Mouse (Mus musculus) embryonic facial prominence, embryonic 13.5 days (tissue): ENCODE measurements around the gene Camk2n2. TPM values are rescaled to one million over a fixed set of nuclear protein-coding genes. Genes with fewer than 3 reads are reported as not detected.

ENCODE experiments used
- ATAC-seq: fragments of 200-750 bp; cut with Nextera tagmentation; 2 replicates; pipeline ENCODE4 v1.8.0; 2017; ENCODE audit warnings: low read depth; ENCODE audit not compliant: insufficient number of reproducible peaks, insufficient read depth, low FRiP score, low TSS enrichment
- H3K27ac ChIP-seq: fragments of 300-500 bp; sonication (generic); 2 replicates; pipeline ENCODE4 v1.5.1; 2015; ENCODE audit warnings: moderate library complexity, mild to moderate bottlenecking, inconsistent platforms
- H3K27me3 ChIP-seq: fragments of 300-500 bp; sonication (generic); 2 replicates; pipeline ENCODE4 v1.6.1; 2015; ENCODE audit warnings: mild to moderate bottlenecking, inconsistent platforms
- H3K36me3 ChIP-seq: fragments of 300-500 bp; sonication (generic); 2 replicates; pipeline ENCODE4 v1.6.1; 2015; ENCODE audit warnings: mild to moderate bottlenecking, inconsistent platforms
- H3K4me1 ChIP-seq: fragments of 300-500 bp; sonication (generic); 2 replicates; pipeline ENCODE4 v1.6.1; 2015; ENCODE audit warnings: inconsistent platforms
- H3K4me2 ChIP-seq: fragments of 300-500 bp; sonication (generic); 2 replicates; pipeline ENCODE4 v1.6.1; 2015; ENCODE audit warnings: moderate library complexity, mild to moderate bottlenecking, inconsistent platforms
- H3K4me3 ChIP-seq: fragments of 300-500 bp; sonication (generic); 2 replicates; pipeline ENCODE4 v1.5.1; 2015; ENCODE audit warnings: mild to moderate bottlenecking, inconsistent platforms
- H3K9ac ChIP-seq: fragments of 300-500 bp; sonication (generic); 2 replicates; pipeline ENCODE4 v1.6.1; 2015; ENCODE audit warnings: mild to moderate bottlenecking, inconsistent platforms
- H3K9me3 ChIP-seq: fragments of 300-500 bp; sonication (generic); 2 replicates; pipeline ENCODE4 v1.6.1; 2016; ENCODE audit warnings: inconsistent platforms
- WGBS: fragments of 180-500 bp; shearing (Covaris S2); methylation state at CpG from one replicate; pipeline ENCODE4 v1.1.7; 2015; ENCODE audit warnings: mixed read lengths; 5-methylcytosine and 5-hydroxymethylcytosine counted together
- polyA plus RNA-seq: library from polyadenylated mRNA; unstranded; fragments of >200 nt; fragmentation: Nextera tagmentation; extraction: Ambion mirVana; gene quantifications from 2 replicates; pipeline ENCODE4 v1.2.1, GENCODE M21; 2015

The Camk2n2 gene
- polyA plus RNA-seq, 1 experiment from 2014 or later = 1.5 TPM

DNA sequence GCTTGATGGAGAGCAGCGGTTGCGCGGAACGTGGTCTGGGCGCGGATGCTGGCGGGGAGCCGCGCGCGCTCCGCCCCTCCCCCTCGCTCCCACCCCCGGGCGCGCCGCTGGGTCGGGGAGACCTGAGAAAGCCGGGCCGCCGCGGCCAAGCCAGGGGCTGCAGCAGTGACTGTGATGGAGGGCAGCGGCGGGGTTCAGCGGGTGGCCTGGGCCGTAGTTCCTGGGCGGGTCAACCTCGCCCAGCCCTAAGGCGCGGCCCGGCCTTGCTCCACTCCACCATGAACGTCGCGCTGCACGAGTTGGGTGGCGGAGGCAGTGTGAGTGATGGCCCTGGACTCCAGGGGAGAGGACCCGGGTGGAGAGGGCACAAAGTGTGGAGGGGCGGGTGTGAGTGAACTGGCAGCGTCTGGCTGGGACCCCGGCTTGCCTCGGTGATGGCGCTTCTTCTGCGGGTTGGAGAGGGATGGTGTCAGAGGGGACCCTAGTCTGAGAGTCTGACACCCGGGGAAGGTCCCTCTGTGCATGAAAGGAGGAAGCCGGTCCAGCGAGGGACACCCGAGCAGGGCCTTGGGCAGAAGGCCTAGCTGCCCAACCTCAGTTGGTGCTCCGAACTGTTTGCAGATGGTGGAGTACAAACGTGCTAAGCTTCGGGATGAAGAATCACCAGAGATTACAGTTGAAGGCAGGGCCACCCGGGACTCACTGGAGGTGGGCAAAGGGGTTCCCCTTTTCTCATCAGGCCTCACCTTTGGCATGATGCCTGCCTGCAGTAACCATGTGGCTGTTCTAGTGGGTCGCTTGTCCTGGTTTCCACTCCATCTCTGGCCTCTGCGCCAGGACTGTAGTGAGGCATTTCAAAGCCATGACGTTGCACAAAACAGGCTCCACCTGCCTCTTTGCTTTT, 8.9 kb upstream of the Camk2n2 start, which contains the start of gene Ece2:
TSS of gene Ece2 (plus strand) at position 98 of the 904 bp plus-strand sequence.
- Histone ChIP-seq H3K4me3 (peak within 1 kb of the TSS; percentile 64), H3K36me3 (no peaks in the 10 kb centered on the region), H3K27me3 (peaks cover 27% of the 10 kb centered on the region), H3K9me3 (no peaks in the 10 kb centered on the region), H3K27ac (0 out of 2 replicates have a peak within 1 kb of the TSS, but pooled peaks have one; percentile 13), H3K9ac (peak within 1 kb of the TSS; percentile 85), H3K4me1 (peaks cover 10% of the 10 kb centered on the region), H3K4me2 (peak within 1 kb of the TSS; percentile 92)
- 7% methylated on average over 53 of the region's 54 CpGs for WGBS
- peak; percentile 32; the same call in 1 of the 2 replicates for ATAC-seq

DNA sequence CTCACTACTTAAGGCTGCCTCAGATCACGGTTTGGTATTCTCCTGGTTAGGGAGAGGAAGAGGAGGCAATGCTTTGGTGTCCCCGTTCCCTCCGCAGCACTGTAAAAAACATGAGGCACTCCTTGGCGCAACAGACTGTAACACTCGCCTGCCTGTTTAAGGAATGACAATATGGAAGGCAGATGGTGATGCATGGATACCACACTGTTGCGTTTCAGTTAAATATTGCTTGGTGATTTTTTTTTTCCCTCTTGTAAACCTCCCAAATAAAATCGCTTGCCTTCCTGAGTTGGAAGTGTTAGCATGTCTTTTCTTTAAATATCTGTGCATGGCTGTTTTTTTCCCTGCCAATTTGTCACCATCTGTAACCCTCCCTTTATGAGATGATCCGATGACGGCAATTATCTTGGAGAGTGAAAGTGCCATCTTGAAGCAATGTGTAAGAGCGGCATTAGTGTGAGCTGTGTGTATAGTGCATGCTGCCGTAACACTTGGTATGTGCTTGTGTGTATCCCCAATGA, 7.8 kb upstream of the Camk2n2 start:
- Histone ChIP-seq H3K9me3 (no peaks in the 10 kb centered on the region), H3K4me3 (no peak overlapping the region), H3K36me3 (no peaks in the 10 kb centered on the region), H3K9ac (no peak overlapping the region), H3K4me2 (peak overlapping the region; percentile 92), H3K27me3 (peaks cover 27% of the 10 kb centered on the region), H3K27ac (no peak overlapping the region), H3K4me1 (peaks cover 10% of the 10 kb centered on the region)
- ATAC-seq = no peak
- WGBS = 44% methylated on average over 11 of the region's 11 CpGs

DNA sequence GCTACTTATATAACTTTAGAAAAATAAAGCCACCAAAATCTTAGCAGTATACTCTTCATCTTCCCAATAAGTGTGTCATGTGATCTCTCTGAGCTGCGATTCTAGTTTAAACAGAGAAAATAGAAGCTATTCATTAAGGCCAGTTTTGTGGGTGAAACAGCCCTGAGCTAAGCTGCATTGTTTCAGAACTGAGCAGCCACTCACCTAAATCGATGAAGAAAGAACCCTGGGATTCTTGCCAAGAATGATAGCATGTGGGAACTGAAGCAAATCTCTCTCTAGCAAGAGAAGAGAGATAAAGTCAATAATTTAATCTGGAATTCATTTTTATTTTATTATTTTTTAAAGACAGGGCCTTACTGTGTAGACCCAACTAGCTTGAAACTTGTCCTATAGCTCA, 2.1 kb upstream of the Camk2n2 start:
- peaks cover 5% of the 10 kb centered on the region; the same call in 1 of the 2 replicates for H3K36me3 ChIP-seq
- no peak overlapping the region for H3K4me2 ChIP-seq
- H3K4me1 ChIP-seq = peaks cover 34% of the 10 kb centered on the region
- no peaks in the 10 kb centered on the region for H3K9me3 ChIP-seq
- 56% methylated on average over 2 of the region's 2 CpGs for WGBS
- ATAC-seq = no peak
- H3K27me3 ChIP-seq = peaks cover 45% of the 10 kb centered on the region
- H3K27ac ChIP-seq = no peak overlapping the region
- no peak overlapping the region for H3K9ac ChIP-seq
- no peak overlapping the region for H3K4me3 ChIP-seq

DNA sequence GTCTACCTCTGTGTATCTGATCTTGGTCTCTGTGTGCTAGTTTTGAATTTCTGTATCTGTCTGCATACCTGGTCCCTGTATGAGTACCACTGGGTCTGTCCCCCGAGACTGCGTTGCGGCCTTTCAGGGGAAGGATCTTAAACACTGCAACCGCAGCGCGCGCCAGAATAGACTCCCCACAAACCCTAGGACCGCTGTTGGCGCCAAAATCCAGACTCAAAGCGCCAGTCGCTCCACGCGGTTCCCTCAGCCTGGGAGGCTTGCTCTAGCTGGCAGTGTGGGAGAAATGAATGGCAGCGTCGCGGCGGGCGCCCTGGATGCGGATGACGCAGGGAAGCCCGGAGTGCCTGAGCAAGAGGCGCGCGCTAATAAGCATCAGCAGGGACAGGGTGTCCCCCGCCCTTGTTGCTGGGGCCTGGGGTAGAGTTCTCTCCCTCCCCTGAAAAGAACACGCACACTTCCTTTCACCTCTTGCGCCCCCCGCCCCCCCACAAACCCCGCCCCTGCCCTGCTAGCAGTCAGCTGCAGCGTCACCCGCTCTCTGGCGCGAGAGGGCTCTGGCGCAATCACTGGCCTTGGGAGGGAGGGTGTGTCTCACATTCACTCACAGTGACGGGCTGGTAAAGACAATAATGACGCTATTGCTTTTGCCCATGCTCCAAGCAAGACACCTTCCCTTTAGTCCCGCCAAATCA, 1.1 kb upstream of the Camk2n2 start:
- H3K4me1 ChIP-seq = peaks cover 34% of the 10 kb centered on the region
- under 1% methylated on average over 37 of the region's 37 CpGs for WGBS
- ATAC-seq = no peak
- H3K27ac ChIP-seq = peak overlapping the region; percentile 39
- H3K27me3 ChIP-seq = peaks cover 46% of the 10 kb centered on the region
- peak overlapping the region; percentile 73 for H3K9ac ChIP-seq
- H3K4me2 ChIP-seq = peak overlapping the region; percentile 99
- H3K36me3 ChIP-seq = peaks cover 7% of the 10 kb centered on the region; the same call in 1 of the 2 replicates
- H3K9me3 ChIP-seq = no peaks in the 10 kb centered on the region
- peak overlapping the region; percentile 70 for H3K4me3 ChIP-seq

DNA sequence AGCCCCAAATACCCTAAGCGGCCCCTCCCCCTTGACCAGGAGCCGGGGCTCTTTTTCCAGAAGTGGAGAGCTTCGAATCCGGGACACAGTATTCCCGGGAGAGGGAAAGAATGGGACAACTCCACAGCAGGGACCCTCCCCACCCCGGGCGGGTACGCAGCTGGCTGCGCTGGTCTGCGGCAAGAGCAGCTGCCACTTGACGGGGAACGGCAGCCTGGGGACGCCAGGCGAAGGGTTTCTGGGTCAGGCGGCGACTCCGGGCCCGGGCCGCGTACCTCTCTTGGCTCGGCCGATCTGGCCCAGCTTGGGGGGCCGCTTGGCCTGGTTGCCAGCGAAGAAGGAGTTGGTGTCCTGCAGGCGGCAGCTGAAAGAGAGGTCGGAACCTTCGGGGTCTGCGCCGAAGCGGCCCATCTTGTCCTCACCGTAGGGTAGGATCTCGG, 316 bp downstream of the Camk2n2 start:
- Histone ChIP-seq H3K27ac (no peak overlapping the region), H3K9me3 (no peaks in the 10 kb centered on the region), H3K4me3 (peak overlapping the region; percentile 70), H3K9ac (peak overlapping the region; percentile 73), H3K27me3 (peaks cover 46% of the 10 kb centered on the region), H3K4me1 (peaks cover 34% of the 10 kb centered on the region), H3K36me3 (peaks cover 7% of the 10 kb centered on the region; the same call in 1 of the 2 replicates), H3K4me2 (peak overlapping the region; percentile 99)
- ATAC-seq = peak; percentile 13; the same call in 1 of the 2 replicates
- 0% methylated on average over 32 of the region's 32 CpGs for WGBS

DNA sequence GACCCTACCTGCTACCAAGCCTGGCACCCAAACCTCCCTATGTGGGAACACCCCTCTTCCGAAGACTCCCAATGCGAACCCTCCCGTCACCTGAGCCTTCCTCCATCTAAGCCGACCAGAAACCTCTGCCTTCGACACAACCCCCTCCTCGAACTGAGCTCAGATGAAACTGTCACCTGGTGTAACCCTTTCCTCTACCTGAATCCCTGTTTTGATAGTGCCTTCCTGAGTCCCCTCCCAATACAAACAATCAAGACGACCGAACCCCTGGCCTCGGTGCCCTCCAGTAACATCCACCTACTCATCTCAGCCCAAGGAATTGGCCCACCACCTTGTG, 720 bp downstream of the Camk2n2 start:
- 0% methylated on average over 9 of the region's 9 CpGs for WGBS
- Histone ChIP-seq H3K27ac (no peak overlapping the region), H3K27me3 (peaks cover 46% of the 10 kb centered on the region), H3K4me3 (peak overlapping the region; percentile 70), H3K9ac (peak overlapping the region; percentile 73), H3K4me1 (peaks cover 34% of the 10 kb centered on the region), H3K4me2 (peak overlapping the region; percentile 99), H3K36me3 (peaks cover 7% of the 10 kb centered on the region; the same call in 1 of the 2 replicates), H3K9me3 (no peaks in the 10 kb centered on the region)
- ATAC-seq = no peak

DNA sequence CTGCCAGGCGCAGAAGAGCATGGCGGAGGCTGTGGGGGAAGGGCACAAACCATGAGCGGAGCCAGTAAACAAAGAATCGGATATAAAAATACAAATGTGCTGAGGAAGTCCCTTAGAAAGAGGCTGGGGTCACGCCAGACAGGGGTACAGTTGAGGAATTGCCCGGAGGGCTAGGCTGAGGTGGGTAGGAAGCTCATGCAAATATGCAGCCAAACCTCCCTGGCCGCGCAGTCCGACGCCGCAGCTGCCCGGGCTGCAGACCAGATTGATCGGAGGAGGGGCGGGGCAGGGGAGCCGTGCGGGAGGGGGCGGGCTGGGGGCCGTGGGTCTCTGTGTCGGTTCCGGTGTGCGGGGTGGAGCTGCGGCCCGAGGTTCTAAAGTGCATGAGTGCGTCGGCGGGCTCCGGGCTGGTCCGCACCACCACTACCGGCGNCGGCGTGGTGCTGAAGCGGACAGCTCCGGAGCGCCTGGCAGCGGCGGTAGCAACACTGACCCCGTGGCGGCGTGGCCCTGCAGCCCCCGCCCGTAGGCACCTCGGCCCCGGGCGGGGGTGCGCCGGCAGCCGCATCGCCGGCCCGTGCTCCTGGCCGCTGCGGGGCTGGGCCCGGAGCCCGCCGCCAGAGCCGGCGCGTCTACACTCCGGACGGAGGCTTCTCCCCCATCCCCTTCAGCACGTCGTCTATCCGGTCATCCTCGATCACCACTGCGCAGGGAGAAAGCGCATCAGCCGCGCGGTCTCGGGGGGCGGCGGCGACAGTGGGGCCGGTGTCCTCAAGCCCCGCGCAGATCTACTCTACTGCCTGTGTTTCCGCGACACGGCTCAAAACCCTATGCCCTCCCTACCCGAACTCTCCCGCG, 1.3 kb downstream of the Camk2n2 start:
- Histone ChIP-seq H3K4me3 (peak overlapping the region; percentile 70), H3K27me3 (peaks cover 46% of the 10 kb centered on the region), H3K4me1 (peaks cover 34% of the 10 kb centered on the region), H3K9ac (0 out of 2 replicates have a peak overlapping the region, but pooled peaks have one; percentile 17), H3K4me2 (peak overlapping the region; percentile 99), H3K36me3 (peaks cover 7% of the 10 kb centered on the region; the same call in 1 of the 2 replicates), H3K9me3 (no peaks in the 10 kb centered on the region), H3K27ac (no peak overlapping the region)
- WGBS = 2% methylated on average over 62 of the region's 83 CpGs
- peak; percentile 52 for ATAC-seq

DNA sequence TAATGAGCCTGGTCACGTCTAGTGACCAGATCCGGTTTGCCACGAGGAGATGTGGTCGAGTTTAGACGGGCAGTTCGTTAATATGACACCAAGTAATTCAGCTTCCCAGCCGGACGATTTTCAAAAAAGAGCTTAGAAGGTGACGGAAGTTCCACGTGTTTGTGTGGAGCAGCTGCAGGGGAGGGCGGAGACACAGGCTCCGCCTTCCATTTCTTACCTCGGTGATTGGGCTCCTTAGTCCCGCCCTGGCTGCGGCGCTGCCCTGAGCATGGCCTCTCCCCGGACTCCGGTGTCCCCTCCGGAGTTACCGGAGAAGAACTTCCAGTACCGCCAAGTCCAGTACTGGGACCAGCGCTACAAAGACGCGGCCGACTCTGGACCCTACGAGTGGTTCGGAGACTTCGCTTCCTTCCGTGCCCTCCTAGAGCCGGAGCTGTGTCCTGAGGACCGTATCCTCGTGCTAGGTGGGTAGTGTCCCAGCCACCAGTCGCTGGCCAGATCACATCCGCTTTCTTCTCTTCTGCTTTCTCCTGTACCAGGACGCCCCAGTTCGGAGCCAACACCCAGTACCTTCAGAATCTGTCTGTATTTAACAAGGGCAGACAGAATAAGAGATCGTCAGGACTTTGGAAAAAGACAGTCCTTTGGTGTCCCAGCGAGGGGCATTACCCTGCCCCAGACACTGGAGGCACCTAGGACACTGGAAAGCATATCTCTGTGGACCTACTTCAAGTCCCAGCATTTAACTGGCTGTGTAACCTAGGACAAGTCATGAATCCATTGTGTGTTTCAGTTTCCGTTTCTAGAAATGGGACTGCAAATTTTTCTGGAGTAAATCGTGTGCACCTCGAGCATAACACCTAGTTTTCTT, 9.5 kb downstream of the Camk2n2 start, which contains the start of the genes Eef1akmt4, Gm49333 and Alg3:
TSS of gene Eef1akmt4 (plus strand) at position 237 of the 871 bp plus-strand sequence.
TSS of gene Gm49333 (plus strand) at position 254 of the 871 bp plus-strand sequence.
TSS of gene Alg3 (minus strand) at position 379 of the 871 bp plus-strand sequence.
- peaks cover 17% of the 10 kb centered on the region for H3K36me3 ChIP-seq
- peaks cover 21% of the 10 kb centered on the region for H3K4me1 ChIP-seq
- H3K4me3 ChIP-seq = peak within 1 kb of the TSS; percentile 86
- H3K27ac ChIP-seq = peak within 1 kb of the TSS; percentile 74
- peak; percentile 89 for ATAC-seq
- WGBS = 2% methylated on average over 41 of the region's 41 CpGs
- H3K27me3 ChIP-seq = no peaks in the 10 kb centered on the region
- peak within 1 kb of the TSS; percentile 87 for H3K9ac ChIP-seq
- H3K9me3 ChIP-seq = no peaks in the 10 kb centered on the region
- H3K4me2 ChIP-seq = peak within 1 kb of the TSS; percentile 96

DNA sequence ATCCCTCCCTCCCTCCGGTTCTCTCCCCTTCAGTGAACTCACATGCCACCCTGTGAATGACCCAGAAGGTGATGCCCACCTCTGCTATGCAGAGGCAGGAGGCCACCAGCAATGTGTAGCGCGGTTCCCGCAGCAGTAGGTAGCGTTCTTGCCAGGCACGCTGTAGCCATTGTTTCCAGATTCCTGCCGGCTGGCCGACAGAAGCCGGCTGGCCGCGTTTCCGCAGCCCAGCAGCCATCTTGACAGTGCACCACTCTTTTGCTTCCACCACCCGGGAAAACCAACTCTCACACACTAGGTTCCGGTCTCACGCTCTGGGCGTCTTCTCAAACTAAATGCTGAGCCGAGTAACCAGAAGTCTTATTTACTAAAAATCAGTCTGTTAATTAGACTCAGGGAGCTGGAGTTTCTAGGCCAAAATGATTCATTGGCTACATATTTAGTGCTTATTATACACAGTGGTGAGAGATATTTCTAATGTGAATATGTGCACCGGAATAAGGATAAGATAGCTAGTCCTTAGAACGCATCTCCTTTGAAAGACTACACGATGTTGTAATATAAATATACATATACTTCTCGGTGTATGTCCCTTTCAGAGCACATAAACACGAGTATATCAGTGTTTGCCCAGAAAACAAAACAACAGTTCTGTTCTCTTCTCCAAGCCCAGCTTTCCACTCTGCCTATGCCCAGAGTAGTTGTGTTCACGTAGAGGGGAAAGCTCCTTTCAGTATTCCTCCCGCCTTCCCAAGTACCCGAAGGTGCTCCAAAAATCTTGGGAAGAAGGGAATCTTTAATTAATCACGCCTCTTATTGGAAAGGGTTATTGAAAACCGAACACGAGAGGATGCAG, 10.4 kb downstream of the Camk2n2 start:
- peak; percentile 56 for ATAC-seq

More for the DNA sequence above, 10.4 kb downstream of the Camk2n2 start:
- 1% methylated on average over 28 of the region's 28 CpGs for WGBS
- peaks cover 26% of the 10 kb centered on the region for H3K36me3 ChIP-seq
- H3K9me3 ChIP-seq = no peaks in the 10 kb centered on the region
- peak overlapping the region; percentile 74 for H3K27ac ChIP-seq
- peak overlapping the region; percentile 86 for H3K4me3 ChIP-seq
- peak overlapping the region; percentile 87 for H3K9ac ChIP-seq
- peak overlapping the region; percentile 96 for H3K4me2 ChIP-seq
- peaks cover 21% of the 10 kb centered on the region for H3K4me1 ChIP-seq
- no peaks in the 10 kb centered on the region for H3K27me3 ChIP-seq
